Mouse (Mus musculus) frontal cortex, postnatal 10 days (tissue): ENCODE data around the gene Usp46.
"Not testable (repeated sequence)": the region's sequence is repeated elsewhere in the genome, so short reads cannot be mapped to it uniquely, and the experiment has no call there.

Experiments used
- DNase-seq, 2 experiments: peaks; one replicate each; pipeline ENCODE4 v3.0.0; 2022; ENCODE audit warnings: low spot score in 2 of 2, mixed read lengths in 1 of 2

Usp46 gene

GRCm38 (mm10) chr5:74028221-74028620, 40.0 kb downstream of the Usp46 start:
- no peak for DNase-seq

GRCm38 (mm10) chr5:74020506-74020905, 47.7 kb downstream of the Usp46 start:
- DNase-seq, result no peak

GRCm38 (mm10) chr5:74018870-74019565, 49.2 kb downstream of the Usp46 start:
- no peak for DNase-seq

- DNase-seq, result no peak
These were observed 50.7 kb downstream of the Usp46 start for GRCm38 (mm10) chr5:74017488-74017887.

GRCm38 (mm10) chr5:74011629-74012028, 56.6 kb downstream of the Usp46 start:
- DNase-seq, result no peak

GRCm38 (mm10) chr5:74007492-74008070, 60.6 kb downstream of the Usp46 start:
- DNase-seq, result no peak

GRCm38 (mm10) chr5:74005936-74006335, 62.3 kb downstream of the Usp46 start:
- DNase-seq, result no peak

- no peak for DNase-seq
These were observed 66.5 kb downstream of the Usp46 start for GRCm38 (mm10) chr5:74001743-74002142.

GRCm38 (mm10) chr5:73998966-73999365, 69.3 kb downstream of the Usp46 start:
- DNase-seq, result no peak

- no peak for DNase-seq
These were observed 73.4 kb downstream of the Usp46 start for GRCm38 (mm10) chr5:73994850-73995249.

- no peak for DNase-seq
These were observed 74.7 kb downstream of the Usp46 start for GRCm38 (mm10) chr5:73993538-73993937.

- no peak for DNase-seq
These were observed 75.9 kb downstream of the Usp46 start for GRCm38 (mm10) chr5:73992321-73992720.

- DNase-seq, result no peak
These were observed 78.7 kb downstream of the Usp46 start for GRCm38 (mm10) chr5:73989532-73989931.

GRCm38 (mm10) chr5:73987777-73988560, 80.3 kb downstream of the Usp46 start:
- DNase-seq, result no peak

GRCm38 (mm10) chr5:73977426-73977825, 90.8 kb downstream of the Usp46 start:
- no peak for DNase-seq

- no peak for DNase-seq
These were observed 96.5 kb downstream of the Usp46 start for GRCm38 (mm10) chr5:73971701-73972100.

- no peak for DNase-seq
These were observed 98.1 kb downstream of the Usp46 start for GRCm38 (mm10) chr5:73970024-73970628.

GRCm38 (mm10) chr5:73969338-73969737, 98.9 kb downstream of the Usp46 start:
- no peak for DNase-seq

- no peak for DNase-seq
These were observed 108.5 kb downstream of the Usp46 start for GRCm38 (mm10) chr5:73959779-73960178.

- DNase-seq, result not testable (repeated sequence)
These were observed 109.6 kb downstream of the Usp46 start for GRCm38 (mm10) chr5:73958614-73959013.

GRCm38 (mm10) chr5:73958096-73958495, 110.1 kb downstream of the Usp46 start:
- DNase-seq, result no peak

- no peak for DNase-seq
These were observed 112.5 kb downstream of the Usp46 start for GRCm38 (mm10) chr5:73955691-73956090.
